In the genomic region with DNA sequence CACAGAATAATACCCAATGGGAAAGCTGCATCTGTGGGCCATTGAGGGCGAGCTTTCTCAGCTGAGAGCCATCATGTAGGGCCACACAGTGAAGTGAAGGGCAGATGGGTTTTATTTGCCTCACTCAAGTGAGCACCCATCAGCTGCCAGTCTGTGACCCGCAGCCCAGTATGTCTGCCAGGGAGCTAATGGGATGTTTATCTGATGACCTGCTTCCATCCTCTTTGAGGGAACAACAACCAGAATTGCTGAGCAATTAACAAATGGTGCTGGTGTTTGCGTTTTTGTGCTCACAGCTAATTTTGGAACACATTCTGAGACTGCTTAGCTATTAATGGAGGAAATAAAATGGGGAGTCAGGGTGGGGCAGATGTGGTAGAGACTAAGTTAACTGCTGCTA, we compare ENCODE assay signal across 26 mouse cellular contexts. TPM values are rescaled to one million over a fixed set of nuclear protein-coding genes. Genes with fewer than 3 reads are reported as not detected.
DNase-seq lines count a peak whose midpoint lies in the region; ATAC-seq and TF ChIP-seq lines count a peak whose summit lies in the region.
"Had no signal": no experiment of that assay in that cellular context is flagged by ENCODE, and none has a peak within 500 bp of the region (broad histone marks: within the 10 kb centered on the region; RNA-seq: fewer than 3 reads in every experiment).

No protein-coding gene starts in this region.

- peak; percentile 51; the same call in 1 of the 2 replicates for TF ChIP-seq EP300 in lung, postnatal 0 days (IDR thresholded peaks at IDR 0.05)

- H3K4me2 ChIP-seq in lung, postnatal 0 days (replicated peaks; ENCODE audit: low read depth, low read length) = no peak overlapping the region
- H3K4me2 ChIP-seq: embryonic facial prominence, embryonic 13.5 days; heart, embryonic 11.5 days; hindbrain, embryonic 13.5 days; limb, embryonic 13.5 days; liver, embryonic 11.5 days; midbrain, embryonic 11.5 days had no signal

- H3K36me3 ChIP-seq in lung, postnatal 0 days (ENCODE audit: insufficient read depth, low read length) = no peaks in the 10 kb centered on the region
- H3K36me3 ChIP-seq: hindbrain, embryonic 13.5 days had no signal

- no peaks in the 10 kb centered on the region for H3K4me1 ChIP-seq in lung, postnatal 0 days (ENCODE audit: insufficient read depth, low read depth, low read length)
- H3K4me1 ChIP-seq: embryonic facial prominence, embryonic 13.5 days; hindbrain, embryonic 13.5 days had no signal

- no peak overlapping the region for H3K9ac ChIP-seq in lung, postnatal 0 days (replicated peaks; ENCODE audit: low read depth)
- H3K9ac ChIP-seq: embryonic facial prominence, embryonic 13.5 days; hindbrain, embryonic 13.5 days; limb, embryonic 13.5 days had no signal

- H3K27me3 ChIP-seq in lung, postnatal 0 days (replicated peaks; ENCODE audit: insufficient read depth, low read length) = no peaks in the 10 kb centered on the region
- H3K27me3 ChIP-seq: embryonic facial prominence, embryonic 13.5 days; hindbrain, embryonic 13.5 days; limb, embryonic 13.5 days had no signal

- no peak for TF ChIP-seq CTCF in lung, postnatal 0 days (IDR thresholded peaks at IDR 0.05)

- 0 out of 2 replicates have a peak, but pooled peaks have one; percentile 18 for ATAC-seq in frontal cortex, adult (ENCODE audit: low TSS enrichment)
- peak; percentile 85 for ATAC-seq in lung, postnatal 0 days
- ATAC-seq: intestine, postnatal 0 days; midbrain, embryonic 16.5 days had no signal

- no peak overlapping the region for H3K27ac ChIP-seq in lung, postnatal 0 days (ENCODE audit: low read length)
- H3K27ac ChIP-seq: embryonic facial prominence, embryonic 13.5 days; gastrocnemius, adult 2 months; hindbrain, embryonic 13.5 days; limb, embryonic 13.5 days had no signal

- no peaks in the 10 kb centered on the region for H3K9me3 ChIP-seq in lung, postnatal 0 days (ENCODE audit: low read length)
- H3K9me3 ChIP-seq: embryonic facial prominence, embryonic 13.5 days; hindbrain, embryonic 13.5 days; limb, embryonic 13.5 days had no signal

- H3K4me3 ChIP-seq in lung, postnatal 0 days (ENCODE audit: low read depth, low read length) = no peak overlapping the region
- H3K4me3 ChIP-seq: embryonic facial prominence, embryonic 13.5 days; gastrocnemius, adult 2 months; hindbrain, embryonic 13.5 days; limb, embryonic 13.5 days had no signal

- 41% methylated on average over 3 of the region's 3 CpGs for WGBS in lung, postnatal 0 days

- DNase-seq in frontal cortex, postnatal 25 days (ENCODE audit: low spot score in 2 of 2) = no peak
- DNase-seq in brain, adult 2 months (ENCODE audit: low read depth, low spot score) = peak; percentile 52
- peak; percentile 51 for DNase-seq in lung, postnatal 0 days (ENCODE audit: low spot score)
- peak; percentile 34 to 84 for DNase-seq in lung, postnatal 4 days
- no peak for DNase-seq in left cerebral cortex, adult 11 months (ENCODE audit: low spot score)
- no peak for DNase-seq in kidney, postnatal 4 days
- DNase-seq: adrenal gland, postnatal 14 days; cerebellum, adult 18-20 months; cerebellum, postnatal 10 days; gastrocnemius, adult 2 months; gastrocnemius, postnatal 36 days; heart, adult 18-20 months; heart, postnatal 36 days; kidney, adult 9 months; kidney, postnatal 14 days; right cerebral cortex, postnatal 14 days; thymus, postnatal 4 days had no signal

RNA-seq across cellular contexts. Expression of gene Adamts17, which starts 12.6 kb away (rescaled TPM):
- 14.1 and 14.5 TPM in 2 replicates for polyA plus RNA-seq in lung, postnatal 0 days (2015; fragmentation: Nextera tagmentation; extraction: Ambion mirVana)

Comparison
In these comparisons a context has a peak if more than half of its experiments do, and no peak if none do; other contexts are left out.
1. DNase-seq: peak in brain, adult 2 months (single experiment), lung, postnatal 0 days (single experiment) and lung, postnatal 4 days (2 of 2); none in frontal cortex, postnatal 25 days (0 of 2), left cerebral cortex, adult 11 months (single experiment) and kidney, postnatal 4 days (0 of 2).